Mouse (Mus musculus) brain, embryonic 14.5 days (tissue): ENCODE measurements around the gene Nek2.

Source experiments
- CTCF ChIP-seq: fragments of 200-500 bp; IDR thresholded peaks from 2 replicates; pipeline ENCODE4 v1.5.1; 2012; ENCODE audit warnings: inconsistent platforms, mild to moderate bottlenecking, moderate library complexity, borderline replicate concordance; ENCODE audit not compliant: insufficient read depth, insufficient read length; ENCODE audit errors: extremely low read depth
- POLR2A ChIP-seq: fragments of 200-500 bp; IDR thresholded peaks from 2 replicates; pipeline ENCODE4 v1.6.1; 2012; ENCODE audit warnings: mild to moderate bottlenecking, inconsistent platforms, borderline replicate concordance; ENCODE audit not compliant: poor library complexity, insufficient read depth, insufficient read length, severe bottlenecking; ENCODE audit errors: extremely low read depth

GRCm38 (mm10) chr1:191811774-191812173, 9.5 kb upstream of the Nek2 start:
- TF ChIP-seq CTCF (no peak), POLR2A (no peak)
